Mouse (Mus musculus): Measurements from ENCODE around the gene Chpf. TPM values are rescaled to one million over a fixed set of nuclear protein-coding genes. Genes with fewer than 3 reads are reported as not detected.

Gene Chpf
- total and polyA plus RNA-seq, 2 experiments from 2014 or later: 56.8 to 80.4 TPM

- 73% methylated on average over 3 of the region's 3 CpGs for WGBS
- H3K27me3 ChIP-seq (ENCODE audit: insufficient read depth, low read length): peaks cover 22% of the 10 kb centered on the region
- DNase-seq (no peak), ATAC-seq (no peak)
- H3K9me3 ChIP-seq (ENCODE audit: low read length): no peaks in the 10 kb centered on the region
- peaks cover 8% of the 10 kb centered on the region for H3K4me1 ChIP-seq (ENCODE audit: insufficient read depth)
- H3K4me2 ChIP-seq (ENCODE audit: low read depth): no peak overlapping the region
- no peak overlapping the region for H3K9ac ChIP-seq
- no peaks in the 10 kb centered on the region for H3K36me3 ChIP-seq (ENCODE audit: insufficient read depth)
- no peak overlapping the region for H3K27ac ChIP-seq (ENCODE audit: low read depth, low read length)
- TF ChIP-seq CTCF (IDR thresholded peaks at IDR 0.05; ENCODE audit: low read depth): no peak
- H3K4me3 ChIP-seq (ENCODE audit: low read depth, low read length): no peak overlapping the region
These were observed 23.7 kb downstream of the Chpf start for GRCm38 (mm10) chr1:75455433-75455832.

DNA sequence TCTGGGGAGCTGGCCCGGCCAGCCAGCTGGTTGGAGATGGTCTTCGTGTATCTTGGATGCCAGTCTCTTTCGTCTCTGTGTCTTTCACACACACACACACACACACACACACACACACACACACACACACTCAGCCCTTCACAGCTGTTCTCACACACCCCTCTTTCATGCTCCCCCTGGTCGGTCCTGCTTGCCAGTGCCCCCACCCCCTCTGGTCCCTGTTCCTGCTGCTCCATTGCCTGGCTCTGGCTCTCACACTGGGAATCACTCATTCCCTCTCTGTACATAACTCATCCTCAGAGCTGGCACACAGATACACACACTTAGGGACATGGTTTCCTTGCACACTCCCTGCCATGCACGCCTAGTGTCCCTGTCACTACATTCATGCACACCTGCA lies 27.2 kb downstream of the Chpf start:
- 54% methylated on average over 5 of the region's 5 CpGs for WGBS

DNA sequence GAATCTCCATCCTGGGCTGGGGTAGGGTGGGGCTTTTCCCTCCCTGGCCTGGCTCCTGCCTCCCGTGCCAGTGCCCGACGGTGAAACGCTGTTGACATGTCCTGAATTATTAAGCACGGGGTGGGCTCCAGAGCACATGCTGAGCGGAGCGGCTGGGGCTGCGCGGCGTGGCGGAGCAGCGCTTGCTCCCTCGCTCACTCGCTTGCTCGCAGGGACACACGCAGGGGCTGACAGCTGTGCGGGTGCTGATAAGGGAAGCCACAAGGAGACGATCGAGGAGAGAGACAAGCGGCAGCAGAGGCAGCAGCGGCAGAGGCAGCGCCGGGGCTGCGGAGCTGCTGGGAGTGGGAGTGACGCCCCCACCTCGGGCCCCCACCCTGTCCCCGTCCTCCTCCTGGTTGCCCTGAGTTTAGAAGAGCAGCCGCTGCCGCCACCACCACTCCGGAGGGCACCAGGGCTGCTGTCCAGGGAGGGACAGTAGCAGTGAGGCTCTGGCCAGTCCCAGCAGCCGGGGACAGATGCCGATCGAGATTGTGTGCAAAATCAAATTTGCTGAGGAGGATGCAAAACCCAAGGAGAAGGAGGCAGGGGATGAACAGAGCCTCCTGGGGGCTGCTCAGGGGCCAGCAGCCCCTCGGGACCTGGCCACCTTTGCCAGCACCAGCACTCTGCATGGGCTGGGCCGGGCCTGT lies 28.6 kb downstream of the Chpf start, which contains the start of gene Asic4:
TSS of gene Asic4 (plus strand) at position 123 of the 692 bp plus-strand sequence.
- Histone ChIP-seq H3K36me3 (ENCODE audit: insufficient read depth) (no peaks in the 10 kb centered on the region), H3K4me3 (ENCODE audit: low read depth, low read length) (peak within 1 kb of the TSS; percentile 32), H3K9ac (peak within 1 kb of the TSS; percentile 52), H3K27me3 (ENCODE audit: insufficient read depth, low read length) (peaks cover 41% of the 10 kb centered on the region), H3K4me2 (ENCODE audit: low read depth) (peak within 1 kb of the TSS; percentile 58), H3K4me1 (ENCODE audit: insufficient read depth) (peaks cover 12% of the 10 kb centered on the region), H3K9me3 (ENCODE audit: low read length) (no peaks in the 10 kb centered on the region), H3K27ac (ENCODE audit: low read depth, low read length) (peak within 1 kb of the TSS; percentile 35; the same call in 1 of the 2 replicates)
- no peak for TF ChIP-seq CTCF (IDR thresholded peaks at IDR 0.05; ENCODE audit: low read depth)
- DNase-seq (peak; percentile 58), ATAC-seq (peak; percentile 38; the same call in 1 of the 2 replicates)
- WGBS: 6% methylated on average over 34 of the region's 35 CpGs

More for the DNA sequence above, 27.2 kb downstream of the Chpf start:
- no peaks in the 10 kb centered on the region for H3K36me3 ChIP-seq (ENCODE audit: insufficient read depth)
- no peak overlapping the region for H3K4me3 ChIP-seq (ENCODE audit: low read depth, low read length)
- no peak for TF ChIP-seq CTCF (IDR thresholded peaks at IDR 0.05; ENCODE audit: low read depth)
- no peak overlapping the region for H3K9ac ChIP-seq
- H3K27me3 ChIP-seq (ENCODE audit: insufficient read depth, low read length): peaks cover 40% of the 10 kb centered on the region
- no peak for ATAC-seq
- no peaks in the 10 kb centered on the region for H3K9me3 ChIP-seq (ENCODE audit: low read length)
- no peak overlapping the region for H3K27ac ChIP-seq (ENCODE audit: low read depth, low read length)
- peaks cover 15% of the 10 kb centered on the region for H3K4me1 ChIP-seq (ENCODE audit: insufficient read depth)
- DNase-seq: no peak
- no peak overlapping the region for H3K4me2 ChIP-seq (ENCODE audit: low read depth)

DNA sequence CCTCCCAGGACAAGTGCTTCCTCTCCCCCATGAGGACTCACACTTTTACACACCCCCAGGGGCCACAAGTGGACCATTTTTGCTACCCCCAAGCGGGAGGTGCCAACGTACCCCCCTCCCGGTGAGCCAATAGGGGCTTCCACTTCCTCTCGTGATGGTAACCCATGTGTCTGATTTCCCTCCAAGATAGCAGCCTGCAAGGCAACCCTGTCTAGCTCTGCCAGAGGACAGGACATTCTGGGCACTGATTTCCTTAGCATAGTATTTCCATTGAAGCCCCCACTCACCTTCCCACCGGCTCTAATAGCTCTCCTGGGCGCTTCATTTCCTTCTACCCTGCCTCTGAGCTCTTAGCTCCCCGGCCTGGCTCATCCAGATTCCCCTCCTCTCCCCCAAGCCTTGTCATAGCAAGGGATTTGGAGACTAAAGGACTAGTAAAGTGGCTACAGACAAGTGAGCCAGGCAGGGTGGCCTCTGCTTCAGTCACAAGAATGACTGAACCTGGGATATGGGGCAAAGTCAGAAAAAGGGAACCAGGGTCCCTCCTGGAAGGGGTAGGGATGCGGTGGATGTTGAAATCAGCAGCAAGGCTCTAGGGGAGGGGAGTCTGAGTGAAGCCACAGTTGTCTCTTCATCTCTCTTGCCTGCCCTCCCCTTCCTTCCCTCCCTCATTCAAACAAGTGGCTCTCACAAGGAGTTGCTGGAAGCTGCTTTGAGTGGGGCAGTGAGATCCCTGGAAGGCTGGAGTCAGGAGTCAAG lies 29.6 kb downstream of the Chpf start:
- DNase-seq (no peak), ATAC-seq (no peak)
- Histone ChIP-seq H3K9ac (no peak overlapping the region), H3K9me3 (ENCODE audit: low read length) (no peaks in the 10 kb centered on the region), H3K27me3 (ENCODE audit: insufficient read depth, low read length) (peaks cover 41% of the 10 kb centered on the region), H3K36me3 (ENCODE audit: insufficient read depth) (no peaks in the 10 kb centered on the region), H3K4me1 (ENCODE audit: insufficient read depth) (peaks cover 20% of the 10 kb centered on the region), H3K4me2 (ENCODE audit: low read depth) (peak overlapping the region; percentile 58), H3K4me3 (ENCODE audit: low read depth, low read length) (peak overlapping the region; percentile 32), H3K27ac (ENCODE audit: low read depth, low read length) (no peak overlapping the region)
- no peak for TF ChIP-seq CTCF (IDR thresholded peaks at IDR 0.05; ENCODE audit: low read depth)
- 10% methylated on average over 8 of the region's 8 CpGs for WGBS

- Histone ChIP-seq H3K9ac (no peak overlapping the region), H3K4me2 (ENCODE audit: low read depth) (0 out of 2 replicates have a peak overlapping the region, but pooled peaks have one; percentile 3), H3K9me3 (ENCODE audit: low read length) (no peaks in the 10 kb centered on the region), H3K36me3 (ENCODE audit: insufficient read depth) (no peaks in the 10 kb centered on the region), H3K27ac (ENCODE audit: low read depth, low read length) (no peak overlapping the region), H3K4me1 (ENCODE audit: insufficient read depth) (peaks cover 26% of the 10 kb centered on the region), H3K4me3 (ENCODE audit: low read depth, low read length) (no peak overlapping the region; the same call in 1 of the 2 replicates), H3K27me3 (ENCODE audit: insufficient read depth, low read length) (peaks cover 41% of the 10 kb centered on the region)
- ATAC-seq (no peak), DNase-seq (no peak)
- TF ChIP-seq CTCF (IDR thresholded peaks at IDR 0.05; ENCODE audit: low read depth): no peak
- 2% methylated on average over 13 of the region's 14 CpGs for WGBS
These were observed 30.2 kb downstream of the Chpf start for GRCm38 (mm10) chr1:75448937-75449336.

GRCm38 (mm10) chr1:75448052-75448431 lies 31.1 kb downstream of the Chpf start:
- no peak overlapping the region for H3K27ac ChIP-seq (ENCODE audit: low read depth, low read length)
- no peak overlapping the region for H3K4me3 ChIP-seq (ENCODE audit: low read depth, low read length)
- no peak for ATAC-seq
- no peaks in the 10 kb centered on the region for H3K36me3 ChIP-seq (ENCODE audit: insufficient read depth)
- H3K4me2 ChIP-seq (ENCODE audit: low read depth): peak overlapping the region; percentile 29
- H3K9me3 ChIP-seq (ENCODE audit: low read length): no peaks in the 10 kb centered on the region
- DNase-seq: no peak
- peaks cover 26% of the 10 kb centered on the region for H3K4me1 ChIP-seq (ENCODE audit: insufficient read depth)
- peaks cover 41% of the 10 kb centered on the region for H3K27me3 ChIP-seq (ENCODE audit: insufficient read depth, low read length)
- TF ChIP-seq CTCF (IDR thresholded peaks at IDR 0.05; ENCODE audit: low read depth): no peak
- under 1% methylated on average over 7 of the region's 7 CpGs for WGBS
- H3K9ac ChIP-seq: no peak overlapping the region
